Mouse (Mus musculus) kidney, postnatal 36 days (tissue): ENCODE measurements around the gene Olfr417.
"Not testable (repeated sequence)": the region's sequence is repeated elsewhere in the genome, so short reads cannot be mapped to it uniquely, and the experiment has no call there.

Experiments
- DNase-seq, 2 experiments: peaks; one replicate each; pipeline ENCODE4 v3.0.0; 2021 to 2022; ENCODE audit warnings: mixed read lengths in 2 of 2

Olfr417 gene

GRCm38 (mm10) chr1:174364882-174365451, at the start of gene Olfr417:
Gene Olfr417, plus strand, starts transcription at chr1:174365122.
- no peak for DNase-seq

GRCm38 (mm10) chr1:174317308-174317707, 47.6 kb upstream of the Olfr417 start:
- no peak for DNase-seq

DNA sequence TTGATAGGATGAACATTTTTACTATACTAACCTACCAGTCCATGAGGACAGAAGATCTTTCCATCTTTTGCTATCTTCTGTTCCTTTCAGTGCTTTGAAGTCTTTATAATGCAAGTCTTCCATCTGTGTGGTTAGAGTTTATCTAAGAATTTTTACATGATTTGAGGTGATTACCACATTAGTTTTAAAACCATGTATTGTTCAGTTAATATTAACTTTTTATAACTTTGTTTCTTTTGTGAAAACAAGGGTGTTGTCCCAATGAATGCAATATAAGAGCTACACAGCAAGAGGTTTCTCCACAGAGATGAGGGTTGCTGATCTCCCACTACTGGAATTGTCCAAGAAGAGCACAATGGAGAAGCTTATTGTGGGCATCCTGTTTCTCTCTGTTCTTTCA, 34.7 kb upstream of the Olfr417 start, which contains the start of gene Mptx1:
Mptx1 (plus strand) TSS at position 301 of the 400 bp plus-strand sequence.
- no peak for DNase-seq

- not testable (repeated sequence) for DNase-seq
Measured at GRCm38 (mm10) chr1:174353636-174354035, 11.3 kb upstream of the Olfr417 start.

DNA sequence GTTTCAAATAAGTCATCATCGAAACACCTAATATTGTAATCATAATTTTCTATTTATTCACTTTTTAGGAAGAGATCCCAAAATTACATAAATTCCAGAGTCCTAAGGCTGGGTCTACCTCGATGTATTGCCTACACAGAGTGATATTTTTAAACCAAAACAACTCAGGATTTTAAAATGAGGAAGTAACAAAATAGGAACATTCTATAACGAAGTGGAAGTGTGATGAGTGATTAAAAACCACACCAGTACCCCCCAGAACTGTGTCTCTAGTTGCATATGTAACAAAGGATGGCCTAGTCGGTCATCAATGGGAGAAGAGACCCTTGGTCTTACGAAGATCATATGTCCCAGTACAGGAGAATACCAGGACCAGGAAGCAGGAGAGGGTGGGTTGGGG, 10.3 kb upstream of the Olfr417 start:
- DNase-seq, result no peak

GRCm38 (mm10) chr1:174373799-174374198, 8.9 kb downstream of the Olfr417 start:
- no peak for DNase-seq

GRCm38 (mm10) chr1:174390746-174391145, 25.8 kb downstream of the Olfr417 start, which contains the start of gene Olfr248:
Gene Olfr248, plus strand, starts transcription at chr1:174391046.
- DNase-seq, result no peak

GRCm38 (mm10) chr1:174422959-174423358, 58.0 kb downstream of the Olfr417 start:
- DNase-seq, result no peak

GRCm38 (mm10) chr1:174423764-174424163, 58.8 kb downstream of the Olfr417 start, which contains the start of gene Olfr414:
Gene Olfr414, plus strand, starts transcription at chr1:174424064.
- no peak for DNase-seq
